Mouse (Mus musculus): Measurements from ENCODE around the gene Pdk3. TPM values are rescaled to one million over a fixed set of nuclear protein-coding genes. Genes with fewer than 3 reads are reported as not detected.

Gene Pdk3
- total RNA-seq (2023): 12.3 to 13.6 TPM (median 13.1 TPM) in 4 replicates

DNA sequence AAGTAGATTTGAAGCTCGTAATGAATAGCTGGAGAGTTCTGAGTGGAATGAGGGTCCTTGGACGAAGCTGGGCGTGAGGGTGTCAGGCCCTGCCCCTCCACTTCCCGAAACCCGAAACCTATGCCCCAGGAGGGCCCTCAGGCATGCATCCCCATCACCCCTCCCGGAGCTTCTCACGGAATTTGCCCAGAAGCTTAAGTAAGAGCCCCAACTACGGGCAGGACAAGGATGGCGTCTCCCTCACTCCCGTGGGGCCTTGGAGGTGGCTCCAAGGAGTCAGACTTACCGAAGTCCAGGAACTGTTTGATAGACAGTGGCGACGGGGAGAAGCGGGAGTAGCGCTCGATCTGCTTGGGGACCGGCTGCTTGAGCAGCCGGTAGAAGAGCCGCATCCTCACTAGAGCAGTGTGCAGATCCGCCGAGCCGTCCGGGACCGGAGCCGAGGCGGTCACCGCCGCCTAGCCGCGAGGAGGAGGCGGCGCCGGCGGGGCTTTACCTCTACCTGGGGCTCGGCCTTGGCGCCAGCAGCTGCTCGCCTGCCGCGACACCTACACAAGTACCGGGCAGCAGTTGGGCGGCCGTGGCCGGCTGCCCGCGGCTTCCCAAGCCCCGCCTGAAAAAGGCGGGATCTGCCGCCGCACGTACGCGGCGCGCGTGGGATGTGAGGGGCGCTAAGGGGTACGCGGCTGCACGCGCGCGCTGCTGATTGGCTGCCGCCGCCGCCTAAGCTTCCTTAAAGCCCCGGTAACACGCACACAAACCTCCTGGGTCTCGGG, at the start of gene Pdk3:
Gene Pdk3, minus strand, starts transcription at position 641 of the 776 bp plus-strand sequence.

Other genes starting within 250 kb of the Pdk3 start
- 9.8 to 10.5 TPM (median 10.1 TPM) in 4 replicates for gene Pola1, start 200.0 kb downstream of the Pdk3 start, total RNA-seq (2023)
- gene Pcyt1b, start 177.3 kb downstream of the Pdk3 start, total RNA-seq (2023): 0.18 to 0.85 TPM (median 0.19 TPM) in 3 of 4 replicates, not detected in the other
- gene AU015836, start 136.5 kb upstream of the Pdk3 start, total RNA-seq (2023): not detected in 4 replicates